Comparison of ENCODE assay signal across 25 mouse cellular contexts in the genomic region with DNA sequence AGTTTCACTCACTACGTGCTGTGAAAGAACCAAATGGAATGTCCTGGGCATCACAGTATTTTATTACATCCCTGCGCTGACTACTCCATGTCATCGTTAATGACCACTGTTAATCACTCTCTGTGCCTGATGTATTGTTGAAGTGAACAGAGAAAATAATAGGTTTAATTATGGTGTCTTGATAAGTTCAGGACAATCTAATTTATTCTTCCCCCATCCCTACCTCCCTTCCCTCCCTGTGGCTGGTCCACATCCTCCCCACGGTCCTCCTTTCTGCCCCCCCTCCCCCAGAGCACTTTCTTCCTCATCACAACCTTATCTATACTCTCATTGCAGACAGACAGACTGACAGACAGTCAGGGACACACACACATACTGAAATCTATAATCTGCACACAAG. TPM values are rescaled to one million over a fixed set of nuclear protein-coding genes. Genes with fewer than 3 reads are reported as not detected.
DNase-seq lines count a peak whose midpoint lies in the region; ATAC-seq lines count a peak whose summit lies in the region.
"Had no signal": no experiment of that assay in that cellular context is flagged by ENCODE, and none has a peak within 500 bp of the region (broad histone marks: within the 10 kb centered on the region; RNA-seq: fewer than 3 reads in every experiment).

No protein-coding gene starts in this region.

- WGBS in kidney, embryonic 15.5 days: 22% methylated on average over 4 of the region's 4 CpGs
- WGBS in midbrain, embryonic 14.5 days: 74% methylated on average over 4 of the region's 4 CpGs
- WGBS in midbrain, embryonic 11.5 days: 81% methylated on average over 4 of the region's 4 CpGs
- 59% methylated on average over 4 of the region's 4 CpGs for WGBS in hindbrain, embryonic 16.5 days
- 20% methylated on average over 4 of the region's 4 CpGs for WGBS in neural tube, embryonic 15.5 days

- H3K4me1 ChIP-seq in kidney, embryonic 15.5 days: peaks cover 61% of the 10 kb centered on the region
- no peaks in the 10 kb centered on the region for H3K4me1 ChIP-seq in midbrain, embryonic 14.5 days (ENCODE audit: control insufficient read depth, insufficient read depth, low read length)
- no peaks in the 10 kb centered on the region for H3K4me1 ChIP-seq in midbrain, embryonic 11.5 days (ENCODE audit: control insufficient read depth, insufficient read depth, low read length)
- peaks cover 10% of the 10 kb centered on the region for H3K4me1 ChIP-seq in hindbrain, embryonic 16.5 days (ENCODE audit: control insufficient read depth, insufficient read depth, low read depth, low read length)
- peaks cover 42% of the 10 kb centered on the region for H3K4me1 ChIP-seq in neural tube, embryonic 15.5 days

- H3K36me3 ChIP-seq in kidney, embryonic 15.5 days: peaks cover 7% of the 10 kb centered on the region; the same call in 1 of the 2 replicates
- no peaks in the 10 kb centered on the region for H3K36me3 ChIP-seq in midbrain, embryonic 14.5 days (ENCODE audit: control insufficient read depth, insufficient read depth, low read length)
- no peaks in the 10 kb centered on the region; the same call in 1 of the 2 replicates for H3K36me3 ChIP-seq in midbrain, embryonic 11.5 days (ENCODE audit: control insufficient read depth, insufficient read depth, low read length)
- no peaks in the 10 kb centered on the region for H3K36me3 ChIP-seq in hindbrain, embryonic 16.5 days (ENCODE audit: control insufficient read depth, insufficient read depth, low read length)
- no peaks in the 10 kb centered on the region for H3K36me3 ChIP-seq in neural tube, embryonic 15.5 days

- H3K27ac ChIP-seq in kidney, embryonic 15.5 days: peak overlapping the region; percentile 59; the same call in 1 of the 2 replicates
- H3K27ac ChIP-seq in midbrain, embryonic 14.5 days (replicated peaks; ENCODE audit: low read depth, low read length): 0 out of 2 replicates have a peak overlapping the region, but pooled peaks have one; percentile 45
- H3K27ac ChIP-seq in midbrain, embryonic 11.5 days (ENCODE audit: low read depth, low read length): no peak overlapping the region
- H3K27ac ChIP-seq in hindbrain, embryonic 16.5 days (ENCODE audit: low read depth, low read length): peak overlapping the region; percentile 45; the same call in 1 of the 2 replicates
- H3K27ac ChIP-seq in neural tube, embryonic 15.5 days (replicated peaks): peak overlapping the region; percentile 71
- H3K27ac ChIP-seq: liver, embryonic 15.5 days; stomach, postnatal 0 days had no signal

- no peak overlapping the region for H3K4me3 ChIP-seq in kidney, embryonic 15.5 days (replicated peaks)
- H3K4me3 ChIP-seq in midbrain, embryonic 14.5 days (replicated peaks; ENCODE audit: low read depth, low read length): no peak overlapping the region
- no peak overlapping the region for H3K4me3 ChIP-seq in midbrain, embryonic 11.5 days (ENCODE audit: low read depth, low read length)
- no peak overlapping the region for H3K4me3 ChIP-seq in hindbrain, embryonic 16.5 days (ENCODE audit: low read length)
- no peak overlapping the region for H3K4me3 ChIP-seq in neural tube, embryonic 15.5 days (replicated peaks)
- H3K4me3 ChIP-seq: heart, embryonic 12.5 days; limb, embryonic 15.5 days; liver, embryonic 15.5 days; lung, embryonic 15.5 days had no signal

- no peak overlapping the region for H3K9ac ChIP-seq in kidney, embryonic 15.5 days
- H3K9ac ChIP-seq in midbrain, embryonic 14.5 days (replicated peaks; ENCODE audit: low read length): no peak overlapping the region
- H3K9ac ChIP-seq in midbrain, embryonic 11.5 days (ENCODE audit: low read length): no peak overlapping the region
- H3K9ac ChIP-seq in hindbrain, embryonic 16.5 days (ENCODE audit: low read depth, low read length): no peak overlapping the region
- no peak overlapping the region for H3K9ac ChIP-seq in neural tube, embryonic 15.5 days (replicated peaks)
- H3K9ac ChIP-seq: forebrain, postnatal 0 days; heart, embryonic 12.5 days; limb, embryonic 15.5 days; liver, embryonic 15.5 days; lung, embryonic 15.5 days had no signal

- H3K27me3 ChIP-seq in kidney, embryonic 15.5 days: no peaks in the 10 kb centered on the region
- no peaks in the 10 kb centered on the region for H3K27me3 ChIP-seq in midbrain, embryonic 14.5 days (ENCODE audit: control insufficient read depth, insufficient read depth, low read length)
- H3K27me3 ChIP-seq in midbrain, embryonic 11.5 days (ENCODE audit: control insufficient read depth, insufficient read depth, low read length): no peaks in the 10 kb centered on the region
- no peaks in the 10 kb centered on the region for H3K27me3 ChIP-seq in hindbrain, embryonic 16.5 days (replicated peaks; ENCODE audit: control insufficient read depth, insufficient read depth, low read length)
- H3K27me3 ChIP-seq in neural tube, embryonic 15.5 days (replicated peaks): no peaks in the 10 kb centered on the region
- H3K27me3 ChIP-seq: heart, embryonic 12.5 days; limb, embryonic 15.5 days; liver, embryonic 15.5 days; lung, embryonic 15.5 days had no signal

- no peaks in the 10 kb centered on the region for H3K9me3 ChIP-seq in kidney, embryonic 15.5 days (replicated peaks)
- no peaks in the 10 kb centered on the region for H3K9me3 ChIP-seq in midbrain, embryonic 14.5 days (ENCODE audit: control insufficient read depth, low read length)
- H3K9me3 ChIP-seq in midbrain, embryonic 11.5 days (ENCODE audit: control insufficient read depth, low read length): no peaks in the 10 kb centered on the region
- H3K9me3 ChIP-seq in hindbrain, embryonic 16.5 days (ENCODE audit: control insufficient read depth, low read length): no peaks in the 10 kb centered on the region
- no peaks in the 10 kb centered on the region for H3K9me3 ChIP-seq in neural tube, embryonic 15.5 days (replicated peaks)
- H3K9me3 ChIP-seq: limb, embryonic 15.5 days; liver, embryonic 15.5 days; lung, embryonic 15.5 days had no signal

- H3K4me2 ChIP-seq in kidney, embryonic 15.5 days: no peak overlapping the region
- no peak overlapping the region for H3K4me2 ChIP-seq in midbrain, embryonic 14.5 days (ENCODE audit: low read length)
- no peak overlapping the region for H3K4me2 ChIP-seq in midbrain, embryonic 11.5 days
- H3K4me2 ChIP-seq in hindbrain, embryonic 16.5 days (ENCODE audit: low read length): no peak overlapping the region
- H3K4me2 ChIP-seq in neural tube, embryonic 15.5 days: no peak overlapping the region
- H3K4me2 ChIP-seq: heart, embryonic 12.5 days; limb, embryonic 15.5 days; liver, embryonic 15.5 days; lung, embryonic 15.5 days had no signal

- ATAC-seq in kidney, embryonic 15.5 days (replicated peaks; ENCODE audit: low FRiP score): no peak
- ATAC-seq in midbrain, embryonic 14.5 days (ENCODE audit: low FRiP score, low TSS enrichment): no peak
- ATAC-seq in midbrain, embryonic 11.5 days (ENCODE audit: low FRiP score): no peak
- 0 out of 2 replicates have a peak, but pooled peaks have one; percentile 2 for ATAC-seq in hindbrain, embryonic 16.5 days
- ATAC-seq in neural tube, embryonic 15.5 days (ENCODE audit: low FRiP score): peak; percentile 45; the same call in 1 of the 2 replicates
- ATAC-seq: activated CD4-positive, CD25-positive, alpha-beta regulatory T cell, adult 4 months; forebrain, postnatal 0 days had no signal

- no peak for DNase-seq in kidney, postnatal 10 days
- DNase-seq in midbrain, embryonic 14.5 days: no peak
- no peak for DNase-seq in midbrain, embryonic 11.5 days (ENCODE audit: low spot score, missing footprints)
- DNase-seq in gastrocnemius, postnatal 25 days: no peak
- DNase-seq: adrenal gland, adult 8-10 months; cerebellum, adult 18-20 months; cerebellum, postnatal 14 days; forebrain, postnatal 0 days; gastrocnemius, postnatal 14 days; heart, adult 18-20 months; heart, postnatal 10 days; kidney, adult 11 months; kidney, postnatal 36 days; lung, postnatal 36 days; right cerebral cortex, postnatal 14 days; thymus, adult 2 months had no signal

RNA-seq across cellular contexts. Expression of gene Ppard, which starts 22.3 kb away (rescaled TPM):
- polyA plus RNA-seq in kidney, embryonic 15.5 days (2015; fragmentation: Nextera tagmentation; extraction: Ambion mirVana): 2.3 and 2.7 TPM in 2 replicates
- 1.2 and 1.5 TPM in 2 replicates for polyA plus RNA-seq in midbrain, embryonic 14.5 days (2014; fragmentation: Nextera tagmentation; extraction: Ambion mirVana)
- 1.7 and 1.8 TPM in 2 replicates for polyA plus RNA-seq in midbrain, embryonic 11.5 days (2014; fragmentation: Nextera tagmentation; extraction: Ambion mirVana)
- 1.1 TPM in 2 replicates for polyA plus RNA-seq in hindbrain, embryonic 16.5 days (2015; fragmentation: Nextera tagmentation; extraction: Ambion mirVana)
- 1.3 and 1.7 TPM in 2 replicates for polyA plus RNA-seq in neural tube, embryonic 15.5 days (2015; fragmentation: Nextera tagmentation; extraction: Ambion mirVana)
- 10 to 100 TPM; 29.1 to 30.2 TPM for total RNA-seq in gastrocnemius, postnatal 25 days (2021)

RNA-seq across cellular contexts. Expression of gene Def6, which starts 47.2 kb away (rescaled TPM):
- polyA plus RNA-seq in kidney, embryonic 15.5 days (2015; fragmentation: Nextera tagmentation; extraction: Ambion mirVana): 6.7 and 7.5 TPM in 2 replicates
- polyA plus RNA-seq in midbrain, embryonic 14.5 days (2014; fragmentation: Nextera tagmentation; extraction: Ambion mirVana): 3.2 and 3.5 TPM in 2 replicates
- 1.7 and 1.8 TPM in 2 replicates for polyA plus RNA-seq in midbrain, embryonic 11.5 days (2014; fragmentation: Nextera tagmentation; extraction: Ambion mirVana)
- polyA plus RNA-seq in hindbrain, embryonic 16.5 days (2015; fragmentation: Nextera tagmentation; extraction: Ambion mirVana): 5.8 and 7.0 TPM in 2 replicates
- polyA plus RNA-seq in neural tube, embryonic 15.5 days (2015; fragmentation: Nextera tagmentation; extraction: Ambion mirVana): 8.6 and 24.0 TPM in 2 replicates
- 1 to 10 TPM in 1 of 2 experiments, under 1 TPM in 1; 0.97 to 1.9 TPM for total RNA-seq in gastrocnemius, postnatal 25 days (2021)

RNA-seq across cellular contexts. Expression of gene Fance, which starts 58.5 kb away (rescaled TPM):
- 28.4 and 33.7 TPM in 2 replicates for polyA plus RNA-seq in kidney, embryonic 15.5 days (2015; fragmentation: Nextera tagmentation; extraction: Ambion mirVana)
- polyA plus RNA-seq in midbrain, embryonic 14.5 days (2014; fragmentation: Nextera tagmentation; extraction: Ambion mirVana): 19.5 and 24.3 TPM in 2 replicates
- 18.5 and 19.5 TPM in 2 replicates for polyA plus RNA-seq in midbrain, embryonic 11.5 days (2014; fragmentation: Nextera tagmentation; extraction: Ambion mirVana)
- polyA plus RNA-seq in hindbrain, embryonic 16.5 days (2015; fragmentation: Nextera tagmentation; extraction: Ambion mirVana): 25.0 and 25.7 TPM in 2 replicates
- polyA plus RNA-seq in neural tube, embryonic 15.5 days (2015; fragmentation: Nextera tagmentation; extraction: Ambion mirVana): 26.3 and 30.3 TPM in 2 replicates
- total RNA-seq in gastrocnemius, postnatal 25 days (2021): 10 to 100 TPM in 1 of 2 experiments, 1 to 10 TPM in 1; 9.2 to 11.6 TPM

Comparison
In these comparisons a context has a peak if more than half of its experiments do, and no peak if none do; other contexts are left out.
1. ATAC-seq: peak in hindbrain, embryonic 16.5 days (single experiment) and neural tube, embryonic 15.5 days (single experiment); none in kidney, embryonic 15.5 days (single experiment), midbrain, embryonic 14.5 days (single experiment) and midbrain, embryonic 11.5 days (single experiment).